Mouse (Mus musculus) MEL (cell line): ENCODE measurements around the gene Spon2. TPM values are rescaled to one million over a fixed set of nuclear protein-coding genes. Genes with fewer than 3 reads are reported as not detected.

Experiments
- DNase-seq: peaks from one replicate; pipeline ENCODE4 v3.0.0; 2011; ENCODE audit warnings: low read depth, low spot score
- H3K27ac ChIP-seq: 2 replicates; pipeline ENCODE4 v1.5.1; 2012; ENCODE audit warnings: low read depth, mild to moderate bottlenecking, control low read depth, low read length, moderate library complexity; ENCODE audit not compliant: control insufficient read depth
- H3K27me3 ChIP-seq, 2 experiments: fragments of 150-350 bp in 1 of 2; sonication (generic) in 1 of 2; 2 replicates each; pipeline ENCODE4 v1.6.1; 2012; ENCODE audit warnings: low read length in 2 of 2, mild to moderate bottlenecking in 2 of 2, improper control_type of control experiment in 1 of 2, moderate library complexity in 1 of 2; ENCODE audit not compliant: insufficient read depth in 2 of 2, control insufficient read depth in 1 of 2
- H3K36me3 ChIP-seq, 2 experiments: 2 replicates each; pipeline ENCODE4 v1.6.1; 2012 to 2014; ENCODE audit warnings: low read length in 2 of 2, improper control_type of control experiment in 1 of 2, inconsistent platforms in 1 of 2, mild to moderate bottlenecking in 1 of 2; ENCODE audit not compliant: insufficient read depth in 2 of 2, control insufficient read depth in 1 of 2
- H3K4me1 ChIP-seq, 2 experiments: fragments of 150-350 bp in 1 of 2; sonication (generic) in 1 of 2; 2 replicates each; pipeline ENCODE4 v1.6.1; 2012; ENCODE audit warnings: low read length in 2 of 2, improper control_type of control experiment in 1 of 2, mild to moderate bottlenecking in 1 of 2; ENCODE audit not compliant: insufficient read depth in 2 of 2, control insufficient read depth in 1 of 2
- H3K4me3 ChIP-seq, 2 experiments: fragments of 150-350 bp in 1 of 2; sonication (generic) in 1 of 2; 2 replicates each; pipeline ENCODE4 v1.5.1; 2012; ENCODE audit warnings: low read depth in 2 of 2, low read length in 2 of 2, mild to moderate bottlenecking in 2 of 2, moderate library complexity in 2 of 2, control low read depth in 1 of 2, improper control_type of control experiment in 1 of 2; ENCODE audit not compliant: control insufficient read depth in 1 of 2, insufficient read depth in 1 of 2
- H3K79me2 ChIP-seq: 2 replicates; pipeline ENCODE4 v1.6.1; 2012; ENCODE audit warnings: mild to moderate bottlenecking, low read length, moderate library complexity; ENCODE audit not compliant: control insufficient read depth, poor library complexity, insufficient read depth
- H3K9ac ChIP-seq: 2 replicates; pipeline ENCODE4 v1.6.1; 2012; ENCODE audit warnings: low read depth, mild to moderate bottlenecking, control low read depth, low read length, moderate library complexity; ENCODE audit not compliant: control insufficient read depth, poor library complexity, severe bottlenecking
- H3K9me3 ChIP-seq: fragments of 150-350 bp; sonication (generic); replicated peaks from 2 replicates; pipeline ENCODE4 v1.6.1; 2012; ENCODE audit warnings: mild to moderate bottlenecking, low read length, improper control_type of control experiment, moderate library complexity; ENCODE audit not compliant: insufficient read depth
- BHLHE40 ChIP-seq: IDR thresholded peaks from 2 replicates; pipeline ENCODE4 v1.6.1; 2012; ENCODE audit warnings: low read depth, mild to moderate bottlenecking, inconsistent platforms, low read length, improper control_type of control experiment, borderline replicate concordance
- CHD2 ChIP-seq: IDR thresholded peaks from 2 replicates; pipeline ENCODE4 v1.6.1; 2011; ENCODE audit warnings: low read length, improper control_type of control experiment
- CTCF ChIP-seq, 3 experiments: IDR thresholded peaks in 2 of 3; conservative IDR thresholded peaks in 1 of 3; 2 replicates each; pipeline ENCODE4 v1.5.1; 2011 to 2012; ENCODE audit warnings: low read length in 3 of 3, low read depth in 2 of 3, mild to moderate bottlenecking in 2 of 3, improper control_type of control experiment in 1 of 3, inconsistent platforms in 1 of 3, mixed read lengths in 1 of 3, moderate library complexity in 1 of 3; ENCODE audit not compliant: control insufficient read depth in 1 of 3, insufficient read depth in 1 of 3, poor library complexity in 1 of 3, severe bottlenecking in 1 of 3
- E2F4 ChIP-seq: IDR thresholded peaks from 2 replicates; pipeline ENCODE4 v1.6.1; 2011; ENCODE audit warnings: low read depth, low read length, improper control_type of control experiment, borderline replicate concordance
- ELF1 ChIP-seq: IDR thresholded peaks from 2 replicates; pipeline ENCODE4 v1.6.1; 2014; ENCODE audit warnings: low read depth, mild to moderate bottlenecking, inconsistent platforms, low read length, improper control_type of control experiment, moderate library complexity
- ETS1 ChIP-seq: IDR thresholded peaks from 2 replicates; pipeline ENCODE4 v1.6.1; 2012; ENCODE audit warnings: low read depth, mild to moderate bottlenecking, inconsistent platforms, low read length, improper control_type of control experiment, moderate library complexity
- GABPA ChIP-seq: IDR thresholded peaks from 2 replicates; pipeline ENCODE4 v1.6.1; 2012; ENCODE audit warnings: low read depth, mild to moderate bottlenecking, inconsistent platforms, low read length, improper control_type of control experiment, moderate library complexity
- GATA1 ChIP-seq: IDR thresholded peaks from 2 replicates; pipeline ENCODE4 v1.6.1; 2011; ENCODE audit warnings: low read depth, low read length, improper control_type of control experiment
- HCFC1 ChIP-seq: IDR thresholded peaks from 2 replicates; pipeline ENCODE4 v1.6.1; 2012; ENCODE audit warnings: low read depth, mild to moderate bottlenecking, inconsistent platforms, low read length, improper control_type of control experiment, moderate library complexity
- JUND ChIP-seq: IDR thresholded peaks from 2 replicates; pipeline ENCODE4 v1.6.1; 2011; ENCODE audit warnings: low read depth, mild to moderate bottlenecking, improper control_type of control experiment, low read length
- KAT2A ChIP-seq: conservative IDR thresholded peaks from 2 replicates; pipeline ENCODE4 v1.6.1; 2012; ENCODE audit warnings: low read depth, low read length, improper control_type of control experiment, inconsistent platforms
- MAX ChIP-seq: IDR thresholded peaks from 2 replicates; pipeline ENCODE4 v1.6.1; 2011; ENCODE audit warnings: low read length, improper control_type of control experiment
- MAZ ChIP-seq: IDR thresholded peaks from 2 replicates; pipeline ENCODE4 v1.6.1; 2012; ENCODE audit warnings: low read depth, mild to moderate bottlenecking, inconsistent platforms, low read length, improper control_type of control experiment
- MXI1 ChIP-seq: IDR thresholded peaks from 2 replicates; pipeline ENCODE4 v1.6.1; 2011; ENCODE audit warnings: mild to moderate bottlenecking, low read depth, low read length, improper control_type of control experiment
- MYB ChIP-seq: IDR thresholded peaks from 2 replicates; pipeline ENCODE4 v1.6.1; 2011; ENCODE audit warnings: mild to moderate bottlenecking, low read depth, low read length, improper control_type of control experiment
- MYC ChIP-seq: IDR thresholded peaks from 2 replicates; pipeline ENCODE4 v1.6.1; 2011; ENCODE audit warnings: low read depth, mild to moderate bottlenecking, low read length, improper control_type of control experiment, moderate library complexity
- NRF1 ChIP-seq: IDR thresholded peaks from 2 replicates; pipeline ENCODE4 v1.6.1; 2014; ENCODE audit warnings: low read depth, mild to moderate bottlenecking, inconsistent platforms, low read length, improper control_type of control experiment, moderate library complexity; ENCODE audit not compliant: poor library complexity, insufficient read depth, severe bottlenecking
- POLR2AphosphoS2 ChIP-seq: IDR thresholded peaks from 2 replicates; pipeline ENCODE4 v1.6.1; 2011; ENCODE audit warnings: low read length, improper control_type of control experiment
- POLR2AphosphoS5 ChIP-seq: IDR thresholded peaks from 2 replicates; pipeline ENCODE4 v1.6.1; 2012; ENCODE audit warnings: low read depth, borderline replicate concordance, mild to moderate bottlenecking, inconsistent platforms, low read length, moderate library complexity, mixed read lengths
- RAD21 ChIP-seq: IDR thresholded peaks from 2 replicates; pipeline ENCODE4 v1.6.1; 2011; ENCODE audit warnings: mild to moderate bottlenecking, low read depth, low read length, improper control_type of control experiment
- RCOR1 ChIP-seq: IDR thresholded peaks from 2 replicates; pipeline ENCODE4 v1.6.1; 2012; ENCODE audit warnings: low read depth, mild to moderate bottlenecking, inconsistent platforms, low read length, improper control_type of control experiment
- SIN3A ChIP-seq: IDR thresholded peaks from 2 replicates; pipeline ENCODE4 v1.6.1; 2012; ENCODE audit warnings: low read length, improper control_type of control experiment, inconsistent platforms
- SMC3 ChIP-seq: IDR thresholded peaks from 2 replicates; pipeline ENCODE4 v1.6.1; 2011; ENCODE audit warnings: low read depth, low read length, improper control_type of control experiment
- TAL1 ChIP-seq: IDR thresholded peaks from 2 replicates; pipeline ENCODE4 v1.6.1; 2012; ENCODE audit warnings: mild to moderate bottlenecking, inconsistent platforms, low read length, moderate library complexity, mixed read lengths
- TBP ChIP-seq: IDR thresholded peaks from 2 replicates; pipeline ENCODE4 v1.8.0; 2011; ENCODE audit warnings: low read depth, low read length, improper control_type of control experiment
- TCF12 ChIP-seq: IDR thresholded peaks from 2 replicates; pipeline ENCODE4 v1.6.1; 2014; ENCODE audit warnings: low read depth, mild to moderate bottlenecking, inconsistent platforms, low read length, improper control_type of control experiment, moderate library complexity
- UBTF ChIP-seq: IDR thresholded peaks from 2 replicates; pipeline ENCODE4 v1.6.1; 2012; ENCODE audit warnings: low read depth, mild to moderate bottlenecking, inconsistent platforms, low read length, improper control_type of control experiment, moderate library complexity, borderline replicate concordance; ENCODE audit not compliant: insufficient read depth
- USF2 ChIP-seq, 2 experiments: IDR thresholded peaks; 2 replicates each; pipeline ENCODE4 v1.6.1; 2011 to 2012; ENCODE audit warnings: improper control_type of control experiment in 2 of 2, low read length in 2 of 2, borderline replicate concordance in 1 of 2, inconsistent platforms in 1 of 2, low read depth in 1 of 2, mild to moderate bottlenecking in 1 of 2; ENCODE audit not compliant: insufficient read depth in 1 of 2
- ZKSCAN1 ChIP-seq: IDR thresholded peaks from 2 replicates; pipeline ENCODE4 v1.6.1; 2012; ENCODE audit warnings: low read depth, mild to moderate bottlenecking, inconsistent platforms, low read length, improper control_type of control experiment, moderate library complexity
- ZMIZ1 ChIP-seq: IDR thresholded peaks from 2 replicates; pipeline ENCODE4 v1.6.1; 2012; ENCODE audit warnings: low read depth, mild to moderate bottlenecking, inconsistent platforms, low read length, improper control_type of control experiment, moderate library complexity
- polyA plus RNA-seq, 2 experiments: library from polyadenylated mRNA; stranded (reverse) in 1 of 2; unstranded in 1 of 2; fragments of >175 nt in 1 of 2; fragments of >200 nt in 1 of 2; gene quantifications; 2 replicates each; pipeline versions ENCODE4 v1.2.1 to v1.2.4; 2012; ENCODE audit warnings: low replicate concordance in 2 of 2, low read depth in 1 of 2; ENCODE audit not compliant: insufficient read length in 2 of 2, insufficient read depth in 1 of 2, missing spikeins in 1 of 2
- total RNA-seq: library from RNA; depleted of rRNA; stranded (reverse); fragments of 300-350 nt; gene quantifications from 2 replicates; pipeline ENCODE4 v1.2.3, GENCODE M21; 2012

Gene Spon2
- total and polyA plus RNA-seq, 3 experiments, result 2.6 to 3.1 TPM; not detected in 1

DNA sequence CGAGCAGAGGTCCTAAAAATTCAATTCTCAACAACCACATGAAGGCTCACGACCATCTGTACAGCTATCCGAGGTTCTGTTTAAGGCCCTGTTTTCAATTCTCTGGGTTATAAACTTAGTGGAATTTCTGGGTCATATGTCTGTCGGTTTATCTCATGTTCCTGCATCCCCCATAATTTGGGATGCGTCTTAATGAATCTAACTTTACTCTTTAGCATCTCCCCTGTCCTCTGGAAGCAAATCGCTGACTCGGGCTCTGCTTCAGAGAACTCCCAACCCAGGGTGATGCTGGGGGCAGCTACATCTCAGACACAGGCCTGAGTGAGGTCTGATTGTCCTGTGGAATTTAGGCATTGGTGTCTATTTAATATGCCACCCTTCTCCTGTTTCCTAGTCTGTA, 14.0 kb downstream of the Spon2 start:
- Histone ChIP-seq H3K27me3 (no peaks in the 10 kb centered on the region), H3K36me3 (peaks cover 0 to 28% of the 10 kb centered on the region in 2 experiments; a peak in 2 of 4 replicates), H3K79me2 (no peaks in the 10 kb centered on the region), H3K4me1 (peaks cover 24 to 61% of the 10 kb centered on the region in 2 experiments), H3K9me3 (no peaks in the 10 kb centered on the region), H3K9ac (peak overlapping the region; percentile 65), H3K4me3 (peak overlapping the region; percentile 55 to 61), H3K27ac (peak overlapping the region; percentile 60; the same call in 1 of the 2 replicates)
- no peak for DNase-seq
- TF ChIP-seq CTCF (IDR thresholded peaks at IDR 0.05 in 2 of 3, conservative IDR thresholded peaks at IDR 0.05 in 1 of 3; ENCODE audit: control insufficient read depth in 1 of 3, insufficient read depth in 1 of 3, low read depth in 2 of 3, low read length in 3 of 3, poor library complexity in 1 of 3, severe bottlenecking in 1 of 3) (0 out of 6 replicates have a peak, but pooled peaks of 1 of the 3 experiments have one; percentile 1), ZKSCAN1 (no peak)

GRCm38 (mm10) chr5:33203691-33204242, 14.5 kb downstream of the Spon2 start:
- H3K27ac ChIP-seq, result peak overlapping the region; percentile 60
- peak overlapping the region; percentile 65 for H3K9ac ChIP-seq
- peaks cover 0 to 26% of the 10 kb centered on the region in 2 experiments; a peak in 2 of 4 replicates for H3K36me3 ChIP-seq
- no peaks in the 10 kb centered on the region for H3K9me3 ChIP-seq
- no peaks in the 10 kb centered on the region for H3K27me3 ChIP-seq
- H3K4me1 ChIP-seq, result peaks cover 20 to 56% of the 10 kb centered on the region in 2 experiments
- H3K4me3 ChIP-seq, result peak overlapping the region; percentile 55 to 61
- DNase-seq, result peak; percentile 97
- no peaks in the 10 kb centered on the region for H3K79me2 ChIP-seq
- TF ChIP-seq TBP (peak; percentile 74; the same call in 1 of the 2 replicates), USF2 (IDR thresholded peaks at IDR 0.05; ENCODE audit: borderline replicate concordance in 1 of 2, insufficient read depth in 1 of 2, low read depth in 1 of 2, low read length in 2 of 2) (no peak), ZMIZ1 (0 out of 2 replicates have a peak, but pooled peaks have one; percentile 43), TAL1 (no peak), POLR2AphosphoS5 (no peak), GABPA (no peak), KAT2A (peak; percentile 20; the same call in 1 of the 2 replicates), SMC3 (peak; percentile 99), SIN3A (peak; percentile 94), UBTF (no peak), RAD21 (peak; percentile 98), NRF1 (no peak), CHD2 (no peak), HCFC1 (peak; percentile 68), MAX (peak; percentile 94), JUND (peak; percentile 70; the same call in 1 of the 2 replicates), GATA1 (0 out of 2 replicates have a peak, but pooled peaks have one; percentile 11), ELF1 (peak; percentile 80), ZKSCAN1 (peak; percentile 53; the same call in 1 of the 2 replicates), MAZ (no peak), MXI1 (peak; percentile 89), TCF12 (peak; percentile 48), BHLHE40 (peak; percentile 57), RCOR1 (peak; percentile 35), ETS1 (peak; percentile 45), POLR2AphosphoS2 (0 out of 2 replicates have a peak, but pooled peaks have one; percentile 42), MYC (peak; percentile 91), E2F4 (no peak), MYB (no peak)
